Mouse (Mus musculus): ENCODE data around the gene Chd5.
A peak's percentile ranks its signal among the peaks of the same experiment; 100 is the strongest.

The Chd5 gene

DNA sequence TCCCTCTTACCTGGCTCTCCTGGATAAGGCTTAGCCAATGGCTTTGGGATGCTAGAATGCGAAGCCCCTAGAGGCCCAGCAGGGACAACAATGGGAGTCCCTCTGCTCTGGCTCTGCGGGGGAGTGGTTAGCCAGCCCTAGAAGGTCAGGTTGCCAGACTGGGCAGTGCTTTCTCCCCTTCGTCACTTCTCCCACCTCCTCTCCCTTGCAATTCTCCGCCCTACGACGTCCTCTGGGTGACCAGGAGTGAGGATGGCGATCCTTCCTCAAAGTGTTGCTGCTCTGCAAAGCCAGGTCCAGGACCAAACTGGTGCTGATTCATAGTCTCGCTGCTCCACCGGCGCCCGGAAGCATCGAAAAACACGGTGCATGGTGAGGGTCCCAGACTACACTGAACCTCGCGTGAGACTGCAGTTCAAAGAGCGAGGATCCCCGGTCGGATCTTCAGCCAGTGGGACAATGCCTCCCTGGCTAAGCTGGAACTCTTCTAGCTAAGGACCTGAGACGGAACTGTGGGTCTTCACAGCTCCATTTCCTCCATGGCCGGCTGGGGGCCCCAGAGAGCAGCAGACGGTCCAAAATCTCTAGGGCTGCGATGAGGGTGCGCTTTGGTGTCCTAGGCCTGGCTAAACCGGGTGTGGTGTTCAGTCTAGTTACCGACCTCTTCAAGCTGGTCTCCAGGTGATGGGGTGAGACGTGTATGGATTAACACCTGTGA is 19.8 kb upstream of the Chd5 start, which contains the start of gene Rnf207:
TSS of gene Rnf207 (minus strand) at position 477 of the 718 bp plus-strand sequence.
- peak; percentile 69 to 77 for DNase-seq

DNA sequence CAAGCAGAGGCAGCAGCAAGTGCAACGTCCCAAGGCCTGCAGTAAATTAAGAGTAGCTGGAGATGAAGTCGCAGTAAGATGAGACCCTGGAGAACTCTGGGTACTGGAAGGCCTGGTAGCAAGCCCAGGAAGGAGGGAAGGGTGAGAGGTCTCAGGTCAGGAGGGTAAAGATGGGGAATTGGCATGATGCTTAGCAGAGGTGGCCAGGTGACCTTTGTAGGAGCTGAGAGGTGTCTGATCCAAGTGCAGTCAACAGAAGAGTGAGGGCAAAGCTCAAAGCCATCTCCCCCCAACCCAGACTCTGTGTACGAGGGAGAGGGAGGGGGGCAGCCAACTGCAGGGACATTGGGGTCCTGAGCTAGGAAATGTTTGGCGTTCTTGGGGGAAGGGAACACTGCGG is 17.0 kb upstream of the Chd5 start:
- DNase-seq, result no peak

DNA sequence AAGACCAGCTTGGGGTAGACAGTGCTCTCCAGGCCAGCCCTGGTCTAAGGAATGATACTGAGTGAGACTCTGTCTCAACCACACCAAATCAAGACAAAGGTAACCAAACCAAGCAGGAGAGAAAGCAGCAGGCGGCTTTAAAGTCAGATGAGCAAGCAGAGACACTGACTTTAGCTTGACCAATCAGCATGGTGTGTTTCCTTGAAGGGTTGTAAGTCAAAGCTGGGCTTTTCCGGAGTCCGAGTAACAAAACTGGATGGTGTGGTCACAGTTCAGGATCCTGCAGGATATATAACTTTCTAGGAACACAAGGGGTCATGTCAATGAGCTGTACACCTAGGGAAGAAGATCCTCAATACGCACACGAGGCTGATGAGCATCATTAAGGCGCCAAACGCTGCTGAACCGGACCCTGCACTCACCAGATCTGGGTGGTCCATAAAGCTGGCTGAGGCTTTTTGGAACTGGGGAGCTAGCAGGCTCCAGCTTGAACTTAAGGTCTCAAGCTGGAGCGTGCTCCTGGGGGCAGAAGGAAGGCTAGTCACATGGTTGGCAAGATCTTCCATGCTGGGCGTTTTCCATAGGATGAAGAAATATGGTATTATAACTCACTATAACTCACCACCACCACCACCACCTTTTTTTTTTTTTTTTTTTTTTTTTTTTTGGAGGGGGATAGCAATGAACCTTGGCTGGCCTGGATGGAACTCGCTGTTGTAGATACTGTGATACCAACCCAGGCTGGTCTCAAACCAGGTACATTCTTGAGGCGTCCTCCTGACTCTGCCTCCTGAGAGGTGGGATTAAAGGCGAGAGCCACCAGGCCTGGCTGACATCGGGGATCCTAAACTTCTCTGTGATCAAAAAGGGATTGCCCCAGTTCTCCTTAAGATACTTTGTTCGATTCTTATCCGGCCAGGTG is 13.5 kb upstream of the Chd5 start:
- DNase-seq, result no peak

DNA sequence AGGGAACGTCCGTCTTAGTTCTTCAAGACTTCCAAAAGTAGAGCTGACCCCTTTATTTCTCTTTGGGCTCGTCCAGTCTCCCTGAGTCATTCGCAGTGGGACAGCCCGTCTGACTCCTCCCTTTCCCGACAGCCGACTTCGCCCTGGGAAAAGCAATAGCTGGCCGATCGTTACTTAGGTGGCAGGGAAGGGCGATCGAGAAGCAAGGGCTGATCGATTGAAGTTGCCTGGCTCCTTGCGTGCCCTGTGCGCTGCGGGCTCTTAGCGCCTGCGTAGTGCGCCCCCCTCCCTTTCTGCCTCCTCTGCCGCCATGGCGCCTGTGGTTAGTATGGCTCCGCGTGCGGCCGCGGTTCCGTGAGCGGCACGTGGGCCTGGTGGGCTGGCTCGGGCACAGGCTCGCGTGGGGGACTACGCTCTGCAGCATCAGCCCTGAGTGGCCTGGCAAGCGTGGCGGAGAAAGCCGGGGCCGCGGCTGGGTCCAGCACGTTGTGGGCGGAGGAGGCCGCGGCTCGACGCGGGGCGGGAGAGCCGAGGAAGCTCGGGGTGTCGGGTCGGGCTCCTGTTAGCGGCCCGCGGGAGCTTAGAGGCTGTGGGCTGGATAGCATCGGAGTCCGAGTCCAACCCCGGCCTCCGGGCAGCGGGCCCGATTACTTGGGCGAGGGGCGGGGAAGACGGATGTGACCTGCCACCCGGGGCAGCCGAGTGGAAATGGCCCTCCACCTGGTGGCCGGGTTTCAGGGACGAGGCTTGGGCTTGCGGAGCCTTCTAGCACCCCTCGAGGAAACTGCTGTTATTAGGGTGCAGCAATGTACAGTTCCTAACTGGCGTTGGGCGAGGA is 12.7 kb upstream of the Chd5 start, which contains the start of gene Rpl22:
TSS of gene Rpl22 (plus strand) at position 169 of the 838 bp plus-strand sequence.
- DNase-seq, result peak; percentile 92 to 93

DNA sequence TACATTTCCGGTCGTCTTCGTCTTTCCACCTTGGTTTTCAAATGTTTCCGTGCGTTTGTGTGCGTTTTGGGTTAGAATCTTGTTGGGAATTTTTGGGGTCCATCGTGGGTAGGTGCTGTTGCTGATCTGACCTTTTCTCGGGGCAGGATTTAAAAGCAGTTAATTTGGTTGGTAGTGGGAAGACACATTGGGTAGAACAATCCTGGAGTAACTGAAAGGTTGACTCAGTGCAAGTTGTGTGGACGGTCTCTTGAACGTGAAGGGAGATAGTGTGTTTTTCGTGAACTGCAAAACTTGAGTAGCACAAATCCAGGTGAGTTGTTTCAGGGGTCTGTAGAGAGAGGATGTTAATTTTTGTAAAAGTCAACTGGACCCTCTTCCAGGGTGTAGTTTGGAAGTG is 11.9 kb upstream of the Chd5 start:
- no peak for DNase-seq

DNA sequence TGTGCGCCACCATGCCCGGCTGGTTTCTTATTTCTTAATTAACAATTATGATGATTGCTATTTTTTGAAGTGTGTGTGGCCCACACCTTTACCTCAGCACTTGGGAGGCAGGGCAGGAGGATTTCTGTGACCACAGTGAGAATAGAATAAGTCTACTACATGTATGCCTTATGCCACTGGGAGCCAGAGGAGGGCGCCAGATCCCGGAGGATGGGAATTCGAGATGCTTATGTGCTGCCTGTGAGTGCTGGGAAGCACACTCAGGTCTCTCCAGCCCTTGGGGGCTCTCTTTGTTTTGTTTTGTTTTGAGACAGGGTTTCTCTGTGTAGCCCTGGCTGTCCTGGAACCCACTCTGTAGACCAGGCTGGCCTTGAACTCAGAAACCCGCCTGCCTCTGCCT is 9.8 kb upstream of the Chd5 start:
- peak in 1 of 2 experiments; percentile 75 for DNase-seq

DNA sequence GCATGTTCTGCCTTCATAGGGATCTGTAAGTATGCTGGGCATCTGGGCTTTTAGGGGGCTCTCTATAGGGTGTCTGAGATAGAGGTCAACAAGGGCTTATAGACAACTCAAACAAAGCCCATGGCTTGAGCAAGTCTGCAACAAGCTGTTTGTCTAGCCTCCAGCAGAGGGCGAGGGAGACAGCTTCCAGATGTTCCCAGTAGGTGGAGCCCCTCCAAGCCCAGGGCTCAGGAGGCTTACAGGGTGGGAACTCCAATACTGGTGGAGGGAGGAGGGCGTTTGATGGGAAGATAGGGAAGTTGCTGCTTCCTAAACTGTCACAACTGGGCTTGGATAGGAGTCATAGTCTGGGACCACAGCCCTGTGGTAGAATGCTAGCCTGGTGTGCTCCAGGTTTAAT is 5.5 kb upstream of the Chd5 start:
- peak in 1 of 2 experiments; percentile 68 for DNase-seq

DNA sequence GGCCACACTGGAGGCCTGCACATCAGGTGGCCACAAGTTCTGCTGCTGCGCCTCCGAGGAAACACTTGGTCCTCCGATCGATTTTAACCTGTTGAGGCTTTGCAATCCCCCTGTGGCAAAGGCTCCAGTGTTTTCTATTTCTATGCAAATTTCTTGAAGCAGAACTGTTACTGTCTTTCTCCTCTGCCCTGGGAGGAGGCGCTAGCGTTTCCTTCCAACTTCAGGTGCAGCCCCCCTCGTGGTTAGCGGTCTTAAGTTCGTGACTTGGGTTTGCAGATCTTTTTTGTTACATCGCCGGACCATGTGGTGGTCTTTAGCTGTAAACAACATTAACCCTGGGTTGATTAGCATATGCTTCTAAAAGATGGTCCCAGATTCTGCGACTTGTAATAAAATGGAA is 4.9 kb upstream of the Chd5 start:
- DNase-seq, result no peak

DNA sequence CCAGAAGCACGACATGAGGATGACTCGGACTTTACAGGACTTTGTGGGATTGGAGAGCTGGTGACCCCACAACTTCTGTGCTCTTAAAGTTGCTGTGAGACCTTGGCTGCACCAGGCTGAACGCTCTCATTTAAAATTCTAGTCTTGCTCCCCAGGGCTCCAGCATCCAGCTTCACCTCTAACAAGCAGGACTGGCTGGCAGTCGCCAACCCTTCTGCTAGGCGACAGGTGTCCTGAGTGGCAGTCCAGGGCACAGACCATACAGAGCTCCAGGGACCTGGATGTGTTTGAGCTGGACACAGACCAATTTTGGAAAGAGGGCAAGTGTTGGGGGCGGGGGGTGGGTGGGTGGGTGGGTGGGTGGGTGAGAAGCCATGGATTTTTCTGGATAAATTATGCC is 679 bp upstream of the Chd5 start:
- peak in 1 of 2 experiments; percentile 30 for DNase-seq

DNA sequence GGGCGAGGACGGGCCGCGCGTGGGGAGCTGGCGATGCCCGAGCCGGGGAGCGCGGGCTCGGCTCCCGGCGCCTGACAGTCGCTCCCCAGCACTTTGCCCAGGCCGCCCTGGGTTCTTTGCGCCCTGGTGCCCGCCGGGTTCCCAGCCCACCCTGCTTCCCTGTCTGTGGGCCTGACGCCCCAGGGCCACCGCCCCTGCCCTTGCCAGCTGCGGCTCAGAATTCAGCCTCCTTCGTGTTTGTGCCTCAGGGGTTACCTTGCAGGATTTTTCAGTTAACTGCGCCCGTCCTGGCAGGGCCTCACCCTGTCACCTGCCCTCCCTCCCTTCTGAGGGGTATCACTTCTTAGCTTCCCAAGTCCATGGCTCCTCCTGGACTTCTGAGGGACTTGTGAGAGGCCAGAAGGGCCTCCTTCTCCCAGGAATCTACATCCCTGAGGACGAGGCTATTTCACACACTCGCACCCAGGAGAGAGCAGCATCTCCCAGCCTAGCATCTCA is 891 bp downstream of the Chd5 start:
- DNase-seq, result peak in 1 of 2 experiments; percentile 26

DNA sequence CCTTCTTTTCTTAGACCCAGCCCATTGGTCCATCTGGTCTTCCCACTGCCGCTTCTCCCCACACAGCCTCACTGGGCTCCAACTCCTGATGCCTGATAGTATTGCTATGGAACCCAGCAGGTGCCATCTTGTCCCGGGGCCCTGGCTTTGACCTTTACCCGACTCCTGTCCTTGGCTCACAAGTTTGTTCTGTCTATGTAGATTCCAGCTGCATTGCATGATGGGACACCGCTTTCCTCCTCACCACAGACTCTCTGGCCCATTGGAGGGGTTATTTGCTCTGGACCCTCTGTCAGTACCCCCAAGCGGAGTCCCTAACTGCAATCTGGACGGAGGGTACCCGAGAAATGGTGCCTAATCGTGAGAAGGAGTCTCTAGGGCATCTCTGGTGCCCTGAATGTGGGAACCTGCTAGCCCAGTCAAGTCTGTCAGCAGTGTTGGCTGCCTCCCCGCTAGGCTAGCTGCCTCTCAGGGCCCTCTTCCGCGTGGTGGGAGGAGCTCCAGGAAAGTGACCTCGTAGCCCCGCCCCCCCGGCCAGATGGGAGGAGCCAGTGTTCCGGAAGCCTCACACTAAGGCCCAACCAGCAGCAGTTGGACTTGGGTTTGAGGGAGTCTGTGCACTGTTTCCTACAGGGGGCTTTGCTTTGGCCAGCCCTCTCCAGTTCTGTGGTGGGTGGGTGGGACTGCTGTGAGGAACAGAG is 2.3 kb downstream of the Chd5 start:
- DNase-seq, result peak in 1 of 2 experiments; percentile 40

DNA sequence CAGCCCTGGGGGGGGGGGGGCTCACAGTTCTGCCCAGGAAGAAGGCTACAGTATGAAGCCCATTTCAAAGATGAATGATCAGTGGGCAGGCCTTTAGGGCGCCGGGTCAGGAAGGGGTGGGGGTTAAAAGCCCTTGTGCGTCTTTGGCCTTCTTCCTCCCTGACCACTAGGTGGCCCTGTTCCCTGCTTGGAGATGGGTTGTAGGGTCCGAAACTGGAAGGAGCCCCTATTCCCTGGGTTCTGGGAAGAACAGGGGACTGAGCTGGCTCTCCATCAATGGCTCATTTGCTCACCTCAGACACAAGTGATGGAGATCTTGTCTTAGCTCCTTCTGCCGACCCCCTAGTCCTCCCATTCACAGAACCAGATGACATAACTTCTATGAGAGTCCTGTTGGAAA is 4.8 kb downstream of the Chd5 start:
- DNase-seq, result peak; percentile 64 to 79

DNA sequence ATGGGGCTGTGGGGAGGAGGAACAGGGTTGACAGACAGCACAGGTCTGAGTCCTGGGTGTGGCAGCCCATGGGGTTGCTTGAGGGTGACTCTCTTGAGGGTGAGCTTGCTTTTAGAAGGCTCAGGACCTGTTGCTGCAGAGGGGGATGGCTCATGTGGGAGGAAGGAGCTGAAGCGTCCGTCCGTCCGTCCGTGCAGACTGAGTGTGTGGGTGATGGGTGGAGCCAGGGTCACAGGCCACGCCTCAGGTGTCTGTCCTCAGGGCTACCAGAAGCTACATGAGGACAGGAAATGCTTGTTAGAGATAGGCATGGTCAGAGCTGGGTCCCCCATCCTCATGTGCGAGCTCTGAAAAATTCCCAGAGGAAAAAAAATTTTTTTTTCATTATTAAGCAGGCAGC is 6.2 kb downstream of the Chd5 start:
- no peak for DNase-seq

DNA sequence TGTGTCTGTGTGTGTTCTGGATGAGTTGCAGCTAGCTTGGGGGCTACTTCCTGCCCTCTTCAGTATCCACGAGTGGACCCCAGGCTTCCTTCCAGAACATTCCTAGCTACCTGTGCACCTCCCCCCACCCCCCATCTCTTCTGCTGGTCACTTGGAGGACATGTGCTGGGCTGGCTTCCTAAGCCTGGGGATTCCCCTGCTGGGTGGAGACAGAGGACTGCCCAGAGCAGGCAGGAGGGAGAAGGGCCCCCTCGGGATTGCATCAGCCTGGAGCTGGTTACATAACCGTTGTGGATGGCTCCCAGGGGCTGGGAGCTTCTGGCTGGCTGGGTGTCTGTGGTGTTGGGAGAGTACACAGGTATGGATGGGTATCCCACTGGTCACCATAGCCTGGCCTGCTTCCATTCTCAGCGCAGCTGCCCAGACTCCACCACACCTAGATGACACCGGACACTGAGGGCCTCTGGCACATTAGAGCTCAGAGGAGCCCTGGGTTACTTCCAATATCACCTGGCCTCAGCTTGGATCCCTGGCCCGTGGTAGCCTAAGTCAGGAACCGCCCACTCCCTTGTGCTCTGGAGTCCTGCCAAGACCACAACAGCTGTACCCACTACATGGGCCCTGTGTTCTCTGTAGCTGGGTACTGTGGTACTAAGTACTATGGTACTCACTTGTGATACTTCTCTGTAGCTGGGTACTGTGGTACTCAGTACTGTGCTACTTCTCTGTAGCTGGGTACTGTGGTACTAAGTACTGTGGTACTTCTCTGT is 6.9 kb downstream of the Chd5 start:
- peak in 1 of 2 experiments; percentile 24 for DNase-seq

DNA sequence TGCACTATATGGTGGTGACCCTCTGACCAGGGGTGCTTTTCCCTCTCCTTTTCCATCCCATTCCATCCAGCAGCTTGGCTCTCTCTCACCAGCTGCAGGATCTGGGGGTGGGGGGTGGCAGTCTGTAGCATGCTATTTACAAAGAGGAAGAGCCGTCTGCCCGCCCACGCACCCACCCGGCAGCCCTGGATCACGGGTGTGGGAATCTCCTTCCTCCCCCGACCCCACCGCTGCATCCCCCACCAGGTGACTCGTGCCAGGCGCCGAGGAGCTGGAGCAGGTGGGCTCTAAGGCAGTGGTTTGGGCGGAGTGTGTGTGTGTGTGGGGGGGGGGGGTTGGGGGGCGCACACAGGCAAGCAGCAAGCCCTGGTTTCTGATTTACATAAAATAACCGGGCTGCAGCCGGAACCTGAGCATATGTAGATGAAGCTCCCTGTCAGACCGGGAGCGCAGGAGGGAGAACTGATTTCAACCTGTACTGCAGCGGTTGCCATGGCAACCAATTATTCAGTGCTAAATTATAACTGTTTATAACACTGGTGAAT is 11.5 kb downstream of the Chd5 start:
- DNase-seq, result peak; percentile 42 to 56

DNA sequence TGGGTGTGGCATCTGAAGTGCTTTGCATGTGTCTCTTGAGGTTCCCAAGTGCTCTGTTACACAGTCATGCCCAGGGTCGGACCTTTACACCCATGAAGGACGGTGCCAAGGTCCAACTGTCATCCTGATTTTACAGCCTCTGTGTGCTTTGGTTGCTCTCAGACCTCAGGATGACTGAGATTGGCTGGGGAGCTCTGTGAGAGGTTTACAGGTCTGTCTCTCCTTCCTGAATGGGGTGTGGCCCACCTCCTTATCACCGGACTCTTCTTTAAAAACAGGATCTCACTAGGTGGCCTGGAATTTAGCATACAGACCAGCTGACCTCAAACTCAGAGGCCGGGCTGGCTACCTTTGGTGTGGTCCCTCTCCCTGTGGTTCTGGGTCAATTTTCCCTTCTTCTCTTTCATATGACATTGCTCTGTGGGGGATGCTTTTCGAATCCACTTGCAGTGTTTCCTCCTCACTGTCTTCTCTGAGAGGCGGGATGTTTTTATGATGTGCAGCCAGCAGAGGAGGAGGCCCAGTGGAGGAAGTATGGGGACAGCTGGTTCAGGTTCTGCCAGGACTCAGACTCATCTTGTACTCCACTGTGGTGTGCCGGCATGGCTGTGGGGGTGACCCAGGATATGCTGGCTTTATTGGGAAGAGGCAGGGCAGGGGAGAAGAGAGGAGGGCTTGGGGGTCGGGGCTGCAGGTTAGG is 12.4 kb downstream of the Chd5 start:
- DNase-seq, result no peak

DNA sequence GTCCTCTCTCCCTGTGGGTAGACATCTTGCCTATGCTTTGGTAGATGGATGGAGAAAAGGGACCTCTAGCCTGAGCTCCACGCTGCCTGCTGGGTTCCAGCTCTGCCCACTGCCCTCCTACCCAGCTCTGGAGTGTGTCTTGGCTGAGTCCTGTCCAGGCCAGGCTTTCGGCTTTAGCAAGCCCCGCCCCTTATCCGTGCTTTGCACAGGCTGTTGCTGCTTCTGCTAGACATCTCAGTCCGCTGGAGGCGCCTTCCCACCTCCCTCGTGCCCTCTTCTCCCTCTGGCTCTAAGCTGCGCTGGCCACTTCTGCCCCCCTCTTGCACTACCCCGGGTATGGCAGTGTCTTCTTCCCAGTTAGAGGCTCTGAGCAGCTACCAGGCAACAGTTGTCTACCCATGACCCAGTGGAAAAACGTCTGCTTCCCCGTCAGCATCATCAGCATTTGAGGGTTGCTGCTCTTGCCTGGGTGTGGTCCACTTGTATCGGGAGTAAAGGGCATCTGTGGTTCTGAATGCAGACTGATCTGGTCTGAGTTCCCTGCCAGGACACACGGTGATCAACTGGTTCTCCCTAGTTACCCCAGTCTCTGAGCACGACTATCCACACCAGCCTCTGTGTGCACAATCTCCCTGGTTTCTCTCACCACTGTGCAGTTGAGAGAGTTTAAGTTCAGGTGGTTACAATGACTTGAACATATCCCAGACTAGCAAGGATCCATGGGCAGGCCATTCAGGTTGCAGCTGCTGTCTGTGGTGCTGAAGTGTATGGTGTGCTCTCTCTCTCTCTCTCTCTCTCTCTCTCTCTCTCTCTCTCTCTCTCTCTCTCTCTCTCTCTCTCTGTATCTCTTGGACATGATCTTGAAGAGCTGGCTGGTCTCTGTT is 13.2 kb downstream of the Chd5 start:
- DNase-seq, result peak in 1 of 2 experiments; percentile 54

DNA sequence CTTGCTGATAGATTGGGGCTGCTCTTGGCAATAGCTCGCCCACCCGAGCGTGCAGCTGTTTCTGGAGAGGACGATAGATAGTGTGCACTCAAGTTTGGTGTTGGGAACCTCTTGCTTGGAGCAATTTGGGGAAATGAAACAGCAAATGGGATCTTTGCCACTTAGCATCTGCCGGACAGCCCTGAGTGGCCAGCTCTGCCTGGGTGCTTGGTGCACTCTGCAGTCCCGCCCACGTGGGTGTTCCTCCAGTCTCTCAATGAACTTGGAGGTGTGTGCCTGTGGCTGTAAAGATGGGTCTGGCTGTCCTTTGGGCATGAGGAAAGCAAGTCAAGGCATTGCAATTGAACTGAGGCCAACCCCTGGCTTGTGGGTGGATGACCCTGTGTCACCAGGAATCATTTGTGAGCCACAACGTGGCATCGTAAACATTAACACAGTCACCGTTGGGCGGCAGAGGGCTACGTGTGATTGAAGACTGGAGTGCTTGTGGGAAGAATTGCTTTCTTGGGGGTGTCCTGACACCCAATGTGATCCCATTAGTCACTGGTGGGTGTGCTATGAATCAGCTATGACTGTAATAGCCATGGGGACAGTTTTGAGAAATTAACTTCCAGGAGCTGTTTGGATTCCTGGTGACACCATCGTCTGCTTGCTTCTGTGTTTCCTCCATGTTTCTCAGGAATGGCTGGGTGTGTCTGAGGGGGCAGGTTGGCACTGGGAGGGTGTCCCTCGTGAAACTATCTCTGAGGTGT is 15.6 kb downstream of the Chd5 start:
- DNase-seq, result no peak

Measured in cerebellum, postnatal 14 days (tissue).